Mouse (Mus musculus) CH12.LX (cell line): ENCODE data around the gene Amotl1. TPM values are rescaled to one million over a fixed set of nuclear protein-coding genes. Genes with fewer than 3 reads are reported as not detected.
A peak's percentile ranks its signal among the peaks of the same experiment; 100 is the strongest.

ENCODE experiments used
- DNase-seq: peaks from one replicate; pipeline ENCODE4 v3.0.0-alpha.2; 2013; ENCODE audit errors: extremely low read depth
- H3K27ac ChIP-seq: 2 replicates; pipeline ENCODE4 v1.5.1; 2012; ENCODE audit warnings: low read depth, mild to moderate bottlenecking, control low read depth, moderate library complexity; ENCODE audit not compliant: insufficient read depth
- H3K27me3 ChIP-seq: replicated peaks from 2 replicates; pipeline ENCODE3; 2012; ENCODE audit warnings: inconsistent platforms
- H3K36me3 ChIP-seq, 2 experiments: replicated peaks in 1 of 2; 2 replicates each; pipeline versions ENCODE3 to v1.6.1; 2012; ENCODE audit warnings: inconsistent platforms in 1 of 2, low read length in 1 of 2, mild to moderate bottlenecking in 1 of 2, mixed read lengths in 1 of 2, moderate library complexity in 1 of 2; ENCODE audit not compliant: control insufficient read depth in 1 of 2, insufficient read depth in 1 of 2
- H3K4me1 ChIP-seq, 2 experiments: 2 replicates each; pipeline ENCODE4 v1.6.1; 2012; ENCODE audit warnings: inconsistent platforms in 1 of 2, moderate library complexity in 1 of 2; ENCODE audit not compliant: insufficient read depth in 2 of 2, control insufficient read depth in 1 of 2
- H3K4me2 ChIP-seq: 2 replicates; pipeline ENCODE4 v1.6.1; 2012; ENCODE audit warnings: low read depth, mild to moderate bottlenecking, control low read depth; ENCODE audit not compliant: poor library complexity, insufficient read depth, severe bottlenecking
- H3K4me3 ChIP-seq, 3 experiments: fragments of 150-350 bp in 1 of 3; sonication (generic) in 1 of 3; replicated peaks in 1 of 3; 2 replicates each; pipeline versions ENCODE3 to v1.5.1; 2011 to 2012; ENCODE audit warnings: low read depth in 2 of 3, low read length in 2 of 3, mild to moderate bottlenecking in 2 of 3, moderate library complexity in 2 of 3, control low read depth in 1 of 3, improper control_type of control experiment in 1 of 3, inconsistent platforms in 1 of 3, mixed read lengths in 1 of 3; ENCODE audit not compliant: poor library complexity in 1 of 3
- H3K79me2 ChIP-seq: replicated peaks from 2 replicates; pipeline ENCODE4 v1.6.1; 2012; ENCODE audit warnings: mild to moderate bottlenecking, moderate library complexity; ENCODE audit not compliant: control insufficient read depth, poor library complexity, insufficient read depth, severe bottlenecking; ENCODE audit errors: extremely low read depth
- H3K9ac ChIP-seq: 2 replicates; pipeline ENCODE4 v1.6.1; 2012; ENCODE audit warnings: low read depth, mild to moderate bottlenecking, control low read depth, moderate library complexity; ENCODE audit not compliant: insufficient read depth
- H3K9me3 ChIP-seq: replicated peaks from 2 replicates; pipeline ENCODE3; 2012; ENCODE audit warnings: low read length, inconsistent platforms, mixed read lengths
- BHLHE40 ChIP-seq: IDR thresholded peaks from 2 replicates; pipeline ENCODE4 v1.6.1; 2011; ENCODE audit warnings: mild to moderate bottlenecking, low read depth, low read length, improper control_type of control experiment
- CHD1 ChIP-seq: IDR thresholded peaks from 2 replicates; pipeline ENCODE4 v1.6.1; 2012; ENCODE audit warnings: low read depth, low read length, improper control_type of control experiment, inconsistent platforms
- CTCF ChIP-seq, 2 experiments: IDR thresholded peaks in 1 of 2; conservative IDR thresholded peaks in 1 of 2; 2 replicates each; pipeline ENCODE4 v1.5.1; 2011 to 2012; ENCODE audit warnings: low read depth in 2 of 2, low read length in 2 of 2, improper control_type of control experiment in 1 of 2, inconsistent platforms in 1 of 2, mild to moderate bottlenecking in 1 of 2, moderate library complexity in 1 of 2
- ELF1 ChIP-seq: IDR thresholded peaks from 2 replicates; pipeline ENCODE4 v1.6.1; 2014; ENCODE audit warnings: low read depth, mild to moderate bottlenecking, inconsistent platforms, low read length, improper control_type of control experiment
- EP300 ChIP-seq: IDR thresholded peaks from 2 replicates; pipeline ENCODE4 v1.6.1; 2011; ENCODE audit warnings: low read length, improper control_type of control experiment
- ETS1 ChIP-seq: conservative IDR thresholded peaks from 2 replicates; pipeline ENCODE4 v1.6.1; 2012; ENCODE audit warnings: low read depth, mild to moderate bottlenecking, inconsistent platforms, low read length, improper control_type of control experiment, moderate library complexity
- IRF4 ChIP-seq: IDR thresholded peaks from 2 replicates; pipeline ENCODE4 v1.6.1; 2014; ENCODE audit warnings: low read depth, mild to moderate bottlenecking, inconsistent platforms, low read length, improper control_type of control experiment
- JUN ChIP-seq: IDR thresholded peaks from 2 replicates; pipeline ENCODE4 v1.6.1; 2011; ENCODE audit warnings: low read depth, mild to moderate bottlenecking, low read length, improper control_type of control experiment, moderate library complexity; ENCODE audit not compliant: insufficient read depth
- KAT2A ChIP-seq: IDR thresholded peaks from 2 replicates; pipeline ENCODE4 v1.6.1; 2012; ENCODE audit warnings: low read length, improper control_type of control experiment, inconsistent platforms; ENCODE audit not compliant: insufficient replicate concordance
- MYC ChIP-seq: IDR thresholded peaks from 2 replicates; pipeline ENCODE4 v1.6.1; 2011; ENCODE audit warnings: low read depth, mild to moderate bottlenecking, improper control_type of control experiment, low read length
- NRF1 ChIP-seq: IDR thresholded peaks from 2 replicates; pipeline ENCODE4 v1.6.1; 2014; ENCODE audit warnings: low read depth, mild to moderate bottlenecking, inconsistent platforms, low read length, improper control_type of control experiment, moderate library complexity
- POLR2AphosphoS2 ChIP-seq: IDR thresholded peaks from 2 replicates; pipeline ENCODE4 v1.6.1; 2011; ENCODE audit warnings: low read depth, low read length, improper control_type of control experiment
- RAD21 ChIP-seq: IDR thresholded peaks from 2 replicates; pipeline ENCODE4 v1.6.1; 2011; ENCODE audit warnings: low read depth, mild to moderate bottlenecking, low read length, improper control_type of control experiment, moderate library complexity
- SMC3 ChIP-seq: IDR thresholded peaks from 2 replicates; pipeline ENCODE4 v1.6.1; 2011; ENCODE audit warnings: low read depth, low read length, improper control_type of control experiment
- ZC3H11A ChIP-seq: IDR thresholded peaks from 2 replicates; pipeline ENCODE4 v1.6.1; 2012; ENCODE audit warnings: low read depth, mild to moderate bottlenecking, inconsistent platforms, low read length, improper control_type of control experiment
- ZKSCAN1 ChIP-seq: IDR thresholded peaks from 2 replicates; pipeline ENCODE4 v1.6.1; 2012; ENCODE audit warnings: low read depth, inconsistent platforms, low read length, improper control_type of control experiment, borderline replicate concordance
- ZNF384 ChIP-seq: IDR thresholded peaks from 2 replicates; pipeline ENCODE4 v1.6.1; 2012; ENCODE audit warnings: low read depth, low read length, improper control_type of control experiment, inconsistent platforms
- dilution Hi-C: fragments of 300-500 bp; cut with MboI; formaldehyde crosslinking; loops from 2 replicates; pipeline ENCODE4 v1.14.3; 2020; ENCODE audit warnings: low sequenced_read_pairs; ENCODE audit not compliant: extremely low pct_unique_long_range_greater_than_20kb, extremely low pct_ligation_motif_present
- in situ Hi-C: fragments of 300-500 bp; cut with MboI; formaldehyde crosslinking; loops from 3 replicates; pipeline ENCODE4 v1.14.3; 2019; ENCODE audit warnings: low sequenced_read_pairs, low pct_ligation_motif_present, low pct_unique_long_range_greater_than_20kb, mixed read lengths
- polyA plus RNA-seq: library from polyadenylated mRNA; unstranded; fragments of >175 nt; gene quantifications from 2 replicates; pipeline ENCODE4 v1.2.1, GENCODE M21; 2012; ENCODE audit warnings: low read depth; ENCODE audit not compliant: insufficient read length
- total RNA-seq, 2 experiments: library from RNA; depleted of rRNA; stranded (reverse); fragments of 300-350 nt in 1 of 2; fragments of >200 nt in 1 of 2; gene quantifications; 2 replicates each; pipeline ENCODE4 v1.2.3; 2012 to 2014

Gene Amotl1
- total and polyA plus RNA-seq, 3 experiments: 0.93 to 2.7 (median 1.2) TPM

GRCm38 (mm10) chr9:14512633-14513445 is 132.0 kb downstream of the Amotl1 start:
- Histone ChIP-seq H3K4me1 (no peaks in the 10 kb centered on the region), H3K4me2 (no peak overlapping the region), H3K9ac (no peak overlapping the region), H3K27ac (no peak overlapping the region), H3K36me3 (peaks cover 37 to 64% of the 10 kb centered on the region in 2 experiments), H3K9me3 (no peaks in the 10 kb centered on the region), H3K79me2 (no peaks in the 10 kb centered on the region), H3K27me3 (no peaks in the 10 kb centered on the region), H3K4me3 (no peak overlapping the region)
- dilution Hi-C loops: no loop called here
- DNase-seq: peak; percentile 13
- TF ChIP-seq CTCF (conservative IDR thresholded peaks at IDR 0.05 in 1 of 2, IDR thresholded peaks at IDR 0.05 in 1 of 2; ENCODE audit: low read depth in 2 of 2, low read length in 2 of 2) (peak in 1 of 2 experiments; percentile 51; a peak in 2 of 4 replicates), JUN (no peak), POLR2AphosphoS2 (no peak), RAD21 (peak; percentile 35), NRF1 (no peak), ZNF384 (no peak), SMC3 (peak; percentile 28)
- in situ Hi-C loops: no loop called here

GRCm38 (mm10) chr9:14500916-14501424 is 143.9 kb downstream of the Amotl1 start:
- no peak for TF ChIP-seq CHD1
- TF ChIP-seq NRF1: no peak
- TF ChIP-seq ZC3H11A: no peak
- no peak for TF ChIP-seq ETS1
- no peak for TF ChIP-seq ZKSCAN1
- no peak for TF ChIP-seq ELF1
- no peak for TF ChIP-seq ZNF384
- no peak for TF ChIP-seq MYC
- no peak for TF ChIP-seq EP300
- no peak for TF ChIP-seq IRF4
- no peak for TF ChIP-seq KAT2A
- TF ChIP-seq BHLHE40: no peak
- in situ Hi-C loops: no loop called here

More at GRCm38 (mm10) chr9:14500916-14501424, 143.9 kb downstream of the Amotl1 start:
- peak; percentile 31 for DNase-seq
- Histone ChIP-seq H3K27ac (peak overlapping the region; percentile 16; the same call in 1 of the 2 replicates), H3K4me1 (peaks cover 3 to 23% of the 10 kb centered on the region in 2 experiments; a peak in 3 of 4 replicates), H3K36me3 (peaks cover 30 to 53% of the 10 kb centered on the region in 2 experiments), H3K9me3 (no peaks in the 10 kb centered on the region), H3K27me3 (no peaks in the 10 kb centered on the region), H3K79me2 (peaks cover 12% of the 10 kb centered on the region), H3K4me2 (peak overlapping the region; percentile 11; the same call in 1 of the 2 replicates), H3K4me3 (peak overlapping the region; percentile 87 to 97 (median 94)), H3K9ac (peak overlapping the region; percentile 83)
- dilution Hi-C loops: no loop called here
